Mouse (Mus musculus): ENCODE measurements around the gene Igtp. TPM values are rescaled to one million over a fixed set of nuclear protein-coding genes. Genes with fewer than 3 reads are reported as not detected.

Igtp gene
- 23.1 and 27.3 TPM in 2 replicates for polyA plus RNA-seq (2015; fragmentation: Nextera tagmentation; extraction: Ambion mirVana)

GRCm38 (mm10) chr11:58199229-58200037 is at the start of gene Igtp, which contains the start of gene Irgm2:
TSS of gene Igtp (plus strand) at chr11:58199556.
TSS of gene Irgm2 (plus strand) at chr11:58199618.

GRCm38 (mm10) chr11:58168167-58168915 is 31.0 kb upstream of the Igtp start, which contains the start of gene Gemin5:
TSS of gene Gemin5 (minus strand) at chr11:58168539.

GRCm38 (mm10) chr11:58171459-58172091 is 27.8 kb upstream of the Igtp start, which contains the start of gene Mrpl22:
TSS of gene Mrpl22 (plus strand) at chr11:58171661.

Other genes starting within 250 kb of the Igtp start
- gene Larp1, start 190.5 kb upstream of the Igtp start, polyA plus RNA-seq (2015; fragmentation: Nextera tagmentation; extraction: Ambion mirVana) = 10.5 TPM in 2 replicates
- gene Gm12248, start 106.4 kb upstream of the Igtp start, polyA plus RNA-seq (2015; fragmentation: Nextera tagmentation; extraction: Ambion mirVana) = not detected in 2 replicates
- gene Cnot8, start 95.4 kb upstream of the Igtp start, polyA plus RNA-seq (2015; fragmentation: Nextera tagmentation; extraction: Ambion mirVana) = 60.8 and 63.5 TPM in 2 replicates
- gene Gemin5, start 31.0 kb upstream of the Igtp start, polyA plus RNA-seq (2015; fragmentation: Nextera tagmentation; extraction: Ambion mirVana) = 5.8 and 6.5 TPM in 2 replicates
- 120 and 134 TPM in 2 replicates for gene Mrpl22, start 27.9 kb upstream of the Igtp start, polyA plus RNA-seq (2015; fragmentation: Nextera tagmentation; extraction: Ambion mirVana)
- 13.6 and 14.4 TPM in 2 replicates for gene Irgm2, start 62 bp downstream of the Igtp start, polyA plus RNA-seq (2015; fragmentation: Nextera tagmentation; extraction: Ambion mirVana)
- gene 4930438A08Rik, start 75.2 kb downstream of the Igtp start, polyA plus RNA-seq (2015; fragmentation: Nextera tagmentation; extraction: Ambion mirVana) = 0.61 TPM in 1 of 2 replicates, not detected in the other
- 5.2 and 6.3 TPM in 2 replicates for gene Zfp692, start 107.5 kb downstream of the Igtp start, polyA plus RNA-seq (2015; fragmentation: Nextera tagmentation; extraction: Ambion mirVana)
- gene Zfp672, start 130.8 kb downstream of the Igtp start, polyA plus RNA-seq (2015; fragmentation: Nextera tagmentation; extraction: Ambion mirVana) = 35.6 and 39.3 TPM in 2 replicates
- 23.7 and 24.0 TPM in 2 replicates for gene Sh3bp5l, start 131.2 kb downstream of the Igtp start, polyA plus RNA-seq (2015; fragmentation: Nextera tagmentation; extraction: Ambion mirVana)
- not detected in 2 replicates for gene Lypd8, start 179.5 kb downstream of the Igtp start, polyA plus RNA-seq (2015; fragmentation: Nextera tagmentation; extraction: Ambion mirVana)
- not detected in 2 replicates for gene 1810065E05Rik, start 221.6 kb downstream of the Igtp start, polyA plus RNA-seq (2015; fragmentation: Nextera tagmentation; extraction: Ambion mirVana)
- gene Gm12253, start 233.0 kb downstream of the Igtp start, polyA plus RNA-seq (2015; fragmentation: Nextera tagmentation; extraction: Ambion mirVana) = not detected in 2 replicates